Mouse (Mus musculus) frontal cortex, postnatal 25 days (tissue): ENCODE data around the gene Synpo2l.

ENCODE experiments used
- DNase-seq, 2 experiments: peaks; one replicate each; pipeline ENCODE4 v3.0.0; 2022; ENCODE audit warnings: low spot score in 2 of 2

Synpo2l gene

DNA sequence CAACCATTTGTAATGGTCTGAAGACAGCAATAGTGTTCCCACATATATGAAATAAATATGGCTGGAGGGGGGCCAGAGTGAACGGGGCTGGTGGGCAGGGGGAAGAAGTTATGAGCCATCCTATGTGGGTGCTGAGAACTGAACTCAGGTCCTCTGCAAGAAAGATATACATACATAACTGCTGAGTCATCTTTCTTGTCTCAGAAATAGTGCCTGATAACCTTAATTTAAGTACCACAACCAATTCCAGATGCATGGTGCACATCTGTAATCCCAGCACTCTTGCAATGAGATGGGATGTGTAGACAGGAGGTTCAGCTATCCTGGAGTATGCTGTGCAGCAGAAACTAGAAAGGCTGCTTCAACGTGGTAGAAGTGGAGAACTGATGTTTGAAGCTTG lies 13.6 kb upstream of the Synpo2l start:
- no peak for DNase-seq

DNA sequence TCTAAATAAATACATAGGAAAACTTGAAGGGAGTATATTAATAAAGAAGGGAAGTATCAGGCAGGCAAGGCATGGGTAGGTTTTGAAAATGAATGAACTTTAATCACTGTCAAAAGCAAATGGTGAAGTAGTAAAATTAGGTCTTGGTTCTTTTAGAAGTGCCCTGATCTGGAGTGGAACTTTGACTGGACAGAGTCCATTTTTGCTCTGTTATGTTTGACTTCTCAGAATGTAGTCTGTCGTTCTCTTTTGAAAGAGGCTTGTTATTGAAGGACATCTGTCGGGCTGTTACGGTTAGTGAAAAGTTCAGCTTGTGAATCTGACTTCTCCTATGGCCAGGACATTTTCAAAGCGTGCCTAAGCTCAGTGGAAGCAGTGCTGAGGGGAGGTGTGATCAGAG lies 9.8 kb upstream of the Synpo2l start:
- no peak for DNase-seq

GRCm38 (mm10) chr14:20674064-20674833 lies 6.1 kb upstream of the Synpo2l start, which contains the start of gene Sec24c:
Gene Sec24c, plus strand, starts transcription at chr14:20674308.
- peak; percentile 86 to 94 for DNase-seq

DNA sequence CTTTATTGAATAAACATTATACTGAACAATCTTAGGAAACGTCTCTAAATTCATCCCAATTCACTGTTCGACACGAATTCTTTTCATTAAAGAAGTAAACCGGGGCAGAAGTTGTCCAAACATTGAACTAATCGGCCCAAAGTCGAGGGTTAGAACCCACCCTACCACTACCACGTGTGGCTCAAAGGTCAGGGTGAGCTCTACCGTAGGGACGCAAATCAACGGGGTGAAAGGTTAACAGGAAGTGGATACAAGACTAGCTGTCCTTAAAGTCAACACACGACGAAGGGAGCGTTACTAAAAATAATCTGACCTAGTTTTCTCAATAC lies 5.5 kb upstream of the Synpo2l start:
- DNase-seq = peak in 1 of 2 experiments; percentile 38

DNA sequence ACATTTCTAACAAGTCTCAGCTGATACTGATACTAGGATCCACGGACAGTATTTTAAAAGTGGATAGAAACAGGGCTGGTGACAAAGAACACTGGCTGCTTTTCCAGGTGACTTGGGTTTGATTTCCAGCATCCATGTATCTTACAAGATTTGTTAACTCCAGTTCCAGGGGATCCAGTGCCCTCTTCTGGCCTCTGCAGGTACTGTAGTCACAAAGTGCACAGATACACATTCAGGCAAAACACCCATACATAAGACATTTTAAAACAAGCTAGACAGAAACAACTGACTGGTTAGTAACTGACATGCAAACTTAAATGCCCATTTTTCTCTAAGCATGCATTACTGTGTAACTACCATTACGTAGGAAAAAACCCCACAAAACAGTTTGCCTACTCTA lies 4.8 kb upstream of the Synpo2l start:
- DNase-seq = no peak

- no peak for DNase-seq
Measured at GRCm38 (mm10) chr14:20667469-20667868, 685 bp downstream of the Synpo2l start.

DNA sequence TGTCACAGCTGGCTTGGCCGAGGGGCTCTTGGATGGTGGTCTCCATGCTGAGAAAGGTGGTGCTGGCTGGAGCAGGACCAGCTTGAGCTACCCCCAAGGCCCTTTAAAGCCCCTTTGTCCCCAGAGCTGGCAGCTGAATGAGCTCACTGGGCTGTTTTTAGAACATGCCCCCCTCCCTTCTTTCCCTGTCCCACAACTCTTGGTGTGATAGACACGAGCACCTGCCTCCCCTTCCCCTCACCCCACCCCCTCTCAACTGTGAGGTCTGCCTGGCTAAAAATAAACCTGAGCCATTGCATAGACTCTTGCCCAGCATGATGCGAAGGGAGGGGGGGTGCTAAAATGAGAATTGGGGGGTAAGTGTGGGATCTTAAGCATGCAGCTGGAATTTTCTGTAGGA lies 3.7 kb downstream of the Synpo2l start:
- no peak for DNase-seq

DNA sequence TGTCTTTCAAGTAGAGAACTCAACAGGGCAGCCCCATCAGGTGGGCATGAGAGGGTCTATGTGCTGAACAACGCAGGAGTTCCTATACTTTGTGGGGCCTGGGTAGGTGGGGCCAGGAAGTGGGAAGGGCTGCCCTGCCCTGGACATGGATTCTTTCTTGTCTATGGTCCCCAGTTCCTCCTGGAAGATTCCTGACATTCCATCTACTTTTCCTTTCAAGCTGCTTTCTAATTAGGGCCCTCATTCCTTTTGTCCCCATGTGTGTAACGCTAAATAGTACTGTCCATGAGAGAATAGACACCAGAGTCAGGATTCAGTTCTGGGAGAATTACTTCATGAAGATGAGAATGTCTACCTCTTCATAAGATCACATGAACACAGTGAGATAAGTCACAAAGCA lies 4.6 kb downstream of the Synpo2l start:
- no peak for DNase-seq

- no peak for DNase-seq
Measured at GRCm38 (mm10) chr14:20662740-20663139, 5.4 kb downstream of the Synpo2l start.

- DNase-seq = no peak
Measured at GRCm38 (mm10) chr14:20661661-20662331, 6.4 kb downstream of the Synpo2l start.

DNA sequence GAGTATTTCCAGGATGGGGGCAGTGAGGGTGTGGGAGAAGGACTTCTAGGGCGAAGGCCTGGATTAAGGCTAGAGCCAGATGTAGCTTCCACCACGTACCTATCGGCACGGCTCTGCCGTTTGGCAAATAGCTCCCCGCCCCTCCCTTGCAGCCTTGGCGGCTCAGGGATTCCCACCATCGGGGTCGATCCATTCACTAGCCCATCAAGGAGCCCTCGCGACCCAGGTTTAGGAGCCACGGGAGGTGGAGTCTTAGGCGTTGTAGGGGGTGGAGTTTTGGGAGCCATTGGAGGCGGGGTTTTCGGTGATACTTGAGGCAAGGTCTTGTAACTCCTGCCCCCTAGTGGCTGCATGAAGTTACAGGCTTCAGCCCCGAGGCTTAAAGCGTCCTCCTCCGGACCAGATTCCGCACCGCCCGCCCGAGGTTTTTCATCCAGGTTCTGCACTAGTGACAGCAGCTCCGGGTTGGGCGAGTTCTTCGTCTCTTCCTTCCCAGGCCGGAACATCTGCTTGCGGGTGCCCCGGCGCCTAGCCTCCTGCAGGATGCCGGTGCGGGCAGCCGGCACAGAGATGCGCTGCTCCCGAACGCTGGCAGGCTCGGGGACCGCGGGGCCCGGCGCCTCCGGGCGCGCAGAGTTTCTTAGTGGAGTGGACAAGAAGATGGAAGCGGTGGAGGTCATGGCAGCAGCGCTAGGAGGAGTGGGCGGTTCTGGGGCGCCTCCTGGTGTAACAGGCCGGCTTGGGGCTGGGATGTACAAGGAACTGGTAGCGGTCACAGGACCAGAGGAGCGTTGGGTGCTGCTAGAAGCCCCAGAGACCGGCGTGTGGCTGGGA lies 7.1 kb downstream of the Synpo2l start:
- DNase-seq = peak; percentile 83 to 90

- DNase-seq = no peak
Measured at GRCm38 (mm10) chr14:20659687-20660086, 8.5 kb downstream of the Synpo2l start.

- no peak for DNase-seq
Measured at GRCm38 (mm10) chr14:20658902-20659301, 9.3 kb downstream of the Synpo2l start.

DNA sequence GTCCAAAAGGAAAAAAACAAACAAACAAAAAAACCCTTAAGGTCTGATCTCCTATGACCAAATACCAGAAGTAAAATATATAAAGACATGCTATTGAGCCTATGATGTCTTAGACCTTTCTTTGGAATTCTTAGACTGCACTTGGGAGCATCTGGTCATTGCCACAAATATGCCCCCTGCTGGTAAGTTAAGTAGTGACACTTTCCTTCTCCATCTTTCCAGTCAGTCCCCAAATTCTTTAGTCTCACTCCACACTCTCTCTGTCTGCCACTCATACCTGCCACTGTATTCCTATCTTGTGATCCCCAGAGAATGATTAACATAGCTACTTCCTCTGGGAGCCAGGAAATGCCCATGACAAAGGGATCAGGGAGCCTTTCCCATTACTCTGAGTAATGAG lies 9.8 kb downstream of the Synpo2l start:
- DNase-seq = peak in 1 of 2 experiments; percentile 31

DNA sequence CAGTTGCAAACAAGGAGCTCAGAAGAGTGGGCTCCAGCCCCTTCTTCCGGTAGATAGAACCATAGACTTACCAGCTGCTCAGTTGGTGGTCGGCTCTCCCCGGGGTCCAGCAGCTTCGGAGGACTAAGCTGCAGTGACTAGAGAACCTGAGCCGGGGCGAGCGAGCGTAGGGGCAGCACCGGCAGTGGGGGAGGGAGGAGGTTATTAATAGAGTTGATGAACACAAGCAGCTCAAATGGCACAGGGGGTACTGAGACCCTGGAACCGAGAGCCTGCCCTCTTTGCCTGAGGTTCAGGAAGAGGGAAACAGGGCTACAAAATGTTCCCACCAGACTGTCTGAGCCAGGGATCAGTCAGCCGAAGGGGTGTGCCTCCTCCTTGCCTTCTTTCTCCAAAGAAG lies 11.8 kb downstream of the Synpo2l start, which contains the start of gene Myoz1:
Myoz1 (minus strand) TSS at position 180 of the 400 bp plus-strand sequence.
- DNase-seq = no peak

DNA sequence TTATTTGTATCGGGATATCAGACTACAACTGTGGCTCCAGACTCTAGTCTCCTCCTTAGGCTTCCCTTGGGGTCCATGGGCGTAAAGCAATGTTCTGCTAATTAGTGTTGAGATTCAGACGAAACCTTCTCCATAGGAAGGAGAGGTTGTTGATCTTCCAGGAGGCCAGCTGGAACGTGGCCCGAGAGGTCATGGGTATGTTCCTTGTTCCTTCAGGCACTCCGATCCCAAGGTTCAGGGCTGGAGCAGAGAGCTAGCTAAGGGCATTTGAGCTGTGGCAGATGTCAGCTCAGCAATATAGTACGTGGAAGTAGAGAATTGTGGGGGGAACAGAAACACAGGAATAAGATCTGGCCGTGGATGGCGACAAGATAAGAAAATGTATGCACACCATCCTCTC lies 12.4 kb downstream of the Synpo2l start:
- DNase-seq = no peak

DNA sequence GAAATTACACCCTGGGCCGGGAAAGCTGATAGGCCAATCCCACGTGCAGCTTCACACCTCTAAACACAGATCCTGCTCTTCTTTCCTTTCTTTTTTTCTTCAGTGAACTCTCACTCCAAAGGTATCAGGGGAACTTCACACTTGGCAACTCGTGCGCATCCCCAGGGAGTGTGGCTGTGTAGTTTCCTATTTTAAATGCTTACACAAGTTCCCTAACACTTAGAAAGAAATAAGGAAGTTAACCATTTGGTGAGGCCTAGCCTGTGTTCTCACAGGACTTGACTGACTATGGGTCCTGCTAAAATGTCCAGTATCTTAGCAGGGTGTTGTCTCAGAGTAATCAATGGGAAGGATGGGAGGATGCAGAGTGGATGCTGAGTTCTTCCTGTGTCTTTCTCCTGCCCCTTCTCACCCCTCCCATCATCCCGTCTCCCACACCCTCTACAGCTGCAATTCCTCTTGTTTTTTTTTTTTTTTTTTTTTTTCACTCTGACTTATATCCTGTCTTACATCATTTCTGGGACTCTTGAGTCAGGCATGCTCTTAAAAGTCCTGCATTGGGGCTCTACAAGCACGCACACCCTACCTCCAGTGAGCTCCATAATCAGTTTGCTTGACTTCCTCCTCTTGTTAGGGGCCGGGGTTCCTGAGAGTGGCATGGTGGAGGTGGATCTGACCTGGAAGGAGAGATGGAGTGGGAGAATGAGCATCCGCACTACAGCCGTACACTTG lies 13.3 kb downstream of the Synpo2l start:
- no peak for DNase-seq

GRCm38 (mm10) chr14:20651722-20652256 lies 16.4 kb downstream of the Synpo2l start:
- no peak for DNase-seq

- DNase-seq = no peak
Measured at GRCm38 (mm10) chr14:20651000-20651399, 17.2 kb downstream of the Synpo2l start.

- DNase-seq = no peak
Measured at GRCm38 (mm10) chr14:20646381-20646780, 21.8 kb downstream of the Synpo2l start.

- no peak for DNase-seq
Measured at GRCm38 (mm10) chr14:20645547-20645946, 22.6 kb downstream of the Synpo2l start.
